Mouse (Mus musculus): ENCODE results near the gene Dhx9. TPM values are rescaled to one million over a fixed set of nuclear protein-coding genes. Genes with fewer than 3 reads are reported as not detected.

Dhx9 gene
- polyA plus RNA-seq, 1 experiment from 2014 or later: 157 TPM

Other genes with a start within 250 kb of the Dhx9 start
- gene Lamc1, start 154.9 kb downstream of the Dhx9 start, polyA plus RNA-seq (2021): 93.8 TPM
- 0.13 TPM for gene Shcbp1l, start 62.5 kb downstream of the Dhx9 start, polyA plus RNA-seq (2021)
- gene Npl, start 62.4 kb upstream of the Dhx9 start, polyA plus RNA-seq (2021): 4.3 TPM
- gene Rgs8, start 165.4 kb upstream of the Dhx9 start, polyA plus RNA-seq (2021): 0.53 TPM